Mouse (Mus musculus): ENCODE measurements around the gene Cox8a.

DNA sequence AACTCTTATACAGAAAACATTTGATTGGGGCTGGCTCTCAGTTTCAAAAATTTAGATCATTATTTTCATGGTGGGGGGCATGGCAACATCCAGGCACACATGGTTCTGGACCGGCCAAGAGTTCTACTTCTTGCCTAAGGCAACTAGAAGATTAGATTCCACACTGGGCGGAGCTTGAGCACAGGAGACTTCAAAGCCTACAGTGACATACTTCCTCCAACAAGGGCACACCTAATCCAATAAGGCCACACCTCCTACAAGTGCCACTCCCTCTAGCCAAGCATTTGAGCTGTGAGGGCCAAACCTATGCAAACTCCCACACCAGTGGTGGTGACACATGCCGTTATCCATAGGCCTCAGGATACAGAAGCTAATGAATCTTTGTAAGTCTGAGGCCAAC is 28.6 kb upstream of the Cox8a start:
- TF ChIP-seq CTCF (IDR thresholded peaks at IDR 0.05; ENCODE audit: low read depth, low read length) (no peak), POLR2AphosphoS5 (IDR thresholded peaks at IDR 0.05; ENCODE audit: insufficient replicate concordance, low read depth, low read length) (no peak), GATA1 (IDR thresholded peaks at IDR 0.05; ENCODE audit: borderline replicate concordance, low read length) (no peak), TAL1 (conservative IDR thresholded peaks at IDR 0.05; ENCODE audit: low read depth, low read length) (no peak), GATA2 (IDR thresholded peaks at IDR 0.05; ENCODE audit: borderline replicate concordance, low read depth, low read length) (no peak)

Measured in G1E (cell line).